Mouse (Mus musculus) left cerebral cortex, postnatal 14 days (tissue): ENCODE data around the gene Per1. TPM values are rescaled to one million over a fixed set of nuclear protein-coding genes. Genes with fewer than 3 reads are reported as not detected.
"Not testable (repeated sequence)": the region's sequence is repeated elsewhere in the genome, so short reads cannot be mapped to it uniquely, and the experiment has no call there.

Source experiments
- DNase-seq, 2 experiments: peaks; one replicate each; pipeline ENCODE4 v3.0.0; 2021 to 2022; ENCODE audit warnings: low spot score in 2 of 2, mixed read lengths in 1 of 2
- intact Hi-C: fragments of 180-260 bp; cut with DNase I; formaldehyde crosslinking; loops from one replicate; pipeline ENCODE4 v1.15.1; 2025
- total RNA-seq, 2 experiments: library from RNA; stranded (reverse); gene quantifications; 2 replicates each; pipeline ENCODE4 v1.2.3; 2021

The Per1 gene
- total RNA-seq, 2 experiments from 2014 or later, result 90.4 to 112 TPM

- intact Hi-C loops, result no loop called here
Measured at GRCm38 (mm10) chr11:69077316-69077715, 17.7 kb upstream of the Per1 start.

GRCm38 (mm10) chr11:69078041-69078440 is 17.0 kb upstream of the Per1 start:
- DNase-seq, result no peak
- intact Hi-C loops, result no loop called here

More at GRCm38 (mm10) chr11:69077316-69077715, 17.7 kb upstream of the Per1 start:
- no peak for DNase-seq

- intact Hi-C loops, result no loop called here
- no peak for DNase-seq
Measured at GRCm38 (mm10) chr11:69078805-69079438, 16.1 kb upstream of the Per1 start.

- DNase-seq, result no peak
- intact Hi-C loops, result no loop called here
Measured at GRCm38 (mm10) chr11:69080102-69080854, 14.7 kb upstream of the Per1 start.

GRCm38 (mm10) chr11:69080855-69081222 is 14.2 kb upstream of the Per1 start:
- intact Hi-C loops, result no loop called here
- no peak for DNase-seq

GRCm38 (mm10) chr11:69081613-69082012 is 13.4 kb upstream of the Per1 start:
- no peak for DNase-seq
- intact Hi-C loops, result no loop called here

GRCm38 (mm10) chr11:69085608-69086007 is 9.4 kb upstream of the Per1 start:
- no peak for DNase-seq
- intact Hi-C loops, result loop anchor here (2.0 kb wide), 1 partner anchor 15 kb away; the partner anchor contains the start of gene Tmem107

- intact Hi-C loops, result loop anchor here (2.0 kb wide), 1 partner anchor 16 kb away; the partner anchor contains the start of gene Tmem107
- DNase-seq, result peak; percentile 68 to 85
Measured at GRCm38 (mm10) chr11:69086390-69086789, 8.6 kb upstream of the Per1 start.

- intact Hi-C loops, result loop anchor here (2.0 kb wide), 1 partner anchor 16 kb away; the partner anchor contains the start of gene Tmem107
- peak in 1 of 2 experiments; percentile 52 for DNase-seq
Measured at GRCm38 (mm10) chr11:69087082-69087481, 7.9 kb upstream of the Per1 start.

GRCm38 (mm10) chr11:69087597-69087996 is 7.4 kb upstream of the Per1 start:
- intact Hi-C loops, result loop anchor here (2.0 kb wide), 1 partner anchor 17 kb away; the partner anchor contains the start of gene Tmem107
- no peak for DNase-seq

- peak; percentile 95 to 96 for DNase-seq
- intact Hi-C loops, result no loop called here
Measured at GRCm38 (mm10) chr11:69088103-69088855, 6.7 kb upstream of the Per1 start, which contains the start of gene Vamp2. Gene Vamp2, plus strand, starts transcription at chr11:69088490.

- intact Hi-C loops, result no loop called here
- no peak for DNase-seq
Measured at GRCm38 (mm10) chr11:69088856-69089615, 6.0 kb upstream of the Per1 start.

- DNase-seq, result no peak
- intact Hi-C loops, result no loop called here
Measured at GRCm38 (mm10) chr11:69089616-69090290, 5.3 kb upstream of the Per1 start.

- intact Hi-C loops, result no loop called here
- DNase-seq, result no peak
Measured at GRCm38 (mm10) chr11:69090367-69090766, 4.7 kb upstream of the Per1 start.

- intact Hi-C loops, result no loop called here
- DNase-seq, result no peak
Measured at GRCm38 (mm10) chr11:69091566-69092385, 3.2 kb upstream of the Per1 start.

- peak; percentile 83 to 85 for DNase-seq
- intact Hi-C loops, result no loop called here
Measured at GRCm38 (mm10) chr11:69092386-69092751, 2.6 kb upstream of the Per1 start.

- no peak for DNase-seq
- intact Hi-C loops, result no loop called here
Measured at GRCm38 (mm10) chr11:69092871-69093270, 2.1 kb upstream of the Per1 start.

GRCm38 (mm10) chr11:69093856-69094255 is 1.2 kb upstream of the Per1 start:
- DNase-seq, intact Hi-C loops: not testable (repeated sequence)
